Mouse (Mus musculus) kidney, postnatal 0 days (tissue): ENCODE measurements around the gene Podn. TPM values are rescaled to one million over a fixed set of nuclear protein-coding genes. Genes with fewer than 3 reads are reported as not detected.

ENCODE experiments used
- ATAC-seq: fragments of 200-750 bp; cut with Nextera tagmentation; replicated peaks from 2 replicates; pipeline ENCODE4 v1.8.0; 2017; ENCODE audit warnings: low read depth, moderate number of reproducible peaks, moderate TSS enrichment, moderate library complexity; ENCODE audit not compliant: low FRiP score
- DNase-seq: peaks from one replicate; pipeline ENCODE4 v3.0.0-alpha.2; 2016; ENCODE audit warnings: low spot score
- H3K27ac ChIP-seq: fragments of 300-500 bp; sonication (generic); 2 replicates; pipeline ENCODE4 v1.5.1; 2014; ENCODE audit warnings: mild to moderate bottlenecking
- H3K27me3 ChIP-seq: fragments of 300-500 bp; sonication (generic); 2 replicates; pipeline ENCODE4 v1.6.1; 2014; ENCODE audit warnings: low read length, mixed read lengths; ENCODE audit not compliant: insufficient read depth
- H3K36me3 ChIP-seq: fragments of 300-500 bp; sonication (generic); 2 replicates; pipeline ENCODE4 v1.6.1; 2014; ENCODE audit warnings: low read length, mixed read lengths; ENCODE audit not compliant: insufficient read depth
- H3K4me1 ChIP-seq: fragments of 300-500 bp; sonication (generic); replicated peaks from 2 replicates; pipeline ENCODE4 v1.6.1; 2014; ENCODE audit warnings: antibody characterized with exemption, low read length, mixed read lengths; ENCODE audit not compliant: insufficient read depth
- H3K4me2 ChIP-seq: fragments of 300-500 bp; sonication (generic); 2 replicates; pipeline ENCODE4 v1.6.1; 2014; ENCODE audit warnings: mild to moderate bottlenecking, low read length, moderate library complexity, mixed read lengths
- H3K4me3 ChIP-seq: fragments of 300-500 bp; sonication (generic); replicated peaks from 2 replicates; pipeline ENCODE4 v1.5.1; 2014; ENCODE audit warnings: low read depth, low read length
- H3K9ac ChIP-seq: fragments of 300-500 bp; sonication (generic); 2 replicates; pipeline ENCODE4 v1.6.1; 2014; ENCODE audit warnings: low read depth, low read length
- H3K9me3 ChIP-seq: fragments of 300-500 bp; sonication (generic); replicated peaks from 2 replicates; pipeline ENCODE4 v1.6.1; 2016; ENCODE audit warnings: low read length, inconsistent platforms, mixed read lengths
- CTCF ChIP-seq: IDR thresholded peaks from 2 replicates; pipeline ENCODE4 v1.5.1; 2016; ENCODE audit warnings: antibody characterized with exemption, low read depth, mild to moderate bottlenecking, moderate library complexity
- WGBS: fragments of 180-500 bp; shearing (Covaris S2); extraction: QIAGEN DNeasy Blood & Tissue Kit; methylation state at CpG from one replicate; pipeline ENCODE4 v1.1.7; 2014; 5-methylcytosine and 5-hydroxymethylcytosine counted together
- polyA plus RNA-seq: library from polyadenylated mRNA; unstranded; fragments of >200 nt; fragmentation: Nextera tagmentation; extraction: Ambion mirVana; gene quantifications from 2 replicates; pipeline ENCODE4 v1.2.1, GENCODE M21; 2015

The Podn gene
- polyA plus RNA-seq, 1 experiment from 2014 or later = 1.2 TPM

DNA sequence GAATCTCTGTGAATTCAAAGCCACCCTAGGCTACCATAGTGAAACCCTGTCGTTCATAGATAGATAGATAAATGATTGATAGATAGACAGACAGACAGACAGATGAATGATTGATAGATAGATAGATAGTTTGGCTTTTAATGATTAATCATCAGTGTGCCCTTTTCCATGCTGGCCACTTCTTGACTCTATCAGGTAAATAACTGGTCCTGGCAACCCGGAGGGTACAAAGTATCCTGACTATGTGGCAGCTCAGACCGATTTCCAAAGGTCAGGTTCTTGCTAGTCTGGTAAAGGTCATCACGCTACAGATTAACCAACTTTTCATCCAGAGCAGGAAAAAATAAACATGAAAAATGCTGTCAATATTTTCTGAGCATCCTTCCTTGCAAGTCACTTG, 29.7 kb downstream of the Podn start:
- no peak overlapping the region for H3K27ac ChIP-seq
- DNase-seq = no peak
- no peaks in the 10 kb centered on the region for H3K27me3 ChIP-seq
- no peak overlapping the region for H3K4me2 ChIP-seq
- peaks cover 9% of the 10 kb centered on the region for H3K4me1 ChIP-seq
- WGBS = 83% methylated on average over 4 of the region's 4 CpGs
- H3K9me3 ChIP-seq = no peaks in the 10 kb centered on the region
- H3K36me3 ChIP-seq = peaks cover 13% of the 10 kb centered on the region; the same call in 1 of the 2 replicates
- TF ChIP-seq CTCF = no peak
- no peak overlapping the region for H3K9ac ChIP-seq
- ATAC-seq = peak; percentile 59; the same call in 1 of the 2 replicates
- no peak overlapping the region for H3K4me3 ChIP-seq

DNA sequence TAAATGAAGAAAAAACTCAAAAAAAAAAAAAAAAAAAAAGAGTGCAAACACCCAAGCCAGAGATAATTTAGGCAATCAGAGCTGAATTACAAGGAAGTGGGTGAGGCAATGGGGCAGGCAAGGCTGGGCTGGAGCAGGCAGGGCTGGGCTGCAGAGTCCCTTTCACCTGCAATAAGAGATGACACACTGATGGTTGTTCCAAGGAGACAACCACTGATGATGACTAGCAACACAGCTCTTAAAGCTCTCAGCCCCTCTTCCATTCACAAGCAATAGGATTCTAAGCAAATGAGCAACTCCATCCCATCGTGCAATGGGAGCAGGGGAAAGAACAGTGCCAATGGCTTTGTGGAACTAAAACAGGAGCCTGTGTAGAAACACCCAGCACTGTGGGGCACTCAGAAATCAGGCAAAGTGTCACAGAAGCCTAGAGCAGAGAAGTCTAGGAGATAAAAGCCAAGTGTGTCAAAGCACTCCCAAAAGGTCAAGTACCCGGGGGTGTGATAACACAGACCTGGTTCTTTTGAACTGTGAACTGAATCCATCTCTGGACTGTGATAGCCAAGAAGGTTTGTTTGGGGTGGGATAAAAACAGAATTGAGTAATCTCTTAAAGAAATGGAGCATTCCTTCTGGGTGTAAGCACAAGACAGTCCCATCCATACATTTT, 30.9 kb downstream of the Podn start:
- no peak overlapping the region for H3K9ac ChIP-seq
- no peaks in the 10 kb centered on the region for H3K9me3 ChIP-seq
- no peak overlapping the region for H3K4me3 ChIP-seq
- WGBS = 81% methylated on average over 2 of the region's 2 CpGs
- no peak overlapping the region for H3K4me2 ChIP-seq
- no peak for TF ChIP-seq CTCF
- H3K27ac ChIP-seq = no peak overlapping the region
- H3K27me3 ChIP-seq = no peaks in the 10 kb centered on the region
- peaks cover 13% of the 10 kb centered on the region; the same call in 1 of the 2 replicates for H3K36me3 ChIP-seq
- ATAC-seq (no peak), DNase-seq (no peak)
- H3K4me1 ChIP-seq = peaks cover 6% of the 10 kb centered on the region

DNA sequence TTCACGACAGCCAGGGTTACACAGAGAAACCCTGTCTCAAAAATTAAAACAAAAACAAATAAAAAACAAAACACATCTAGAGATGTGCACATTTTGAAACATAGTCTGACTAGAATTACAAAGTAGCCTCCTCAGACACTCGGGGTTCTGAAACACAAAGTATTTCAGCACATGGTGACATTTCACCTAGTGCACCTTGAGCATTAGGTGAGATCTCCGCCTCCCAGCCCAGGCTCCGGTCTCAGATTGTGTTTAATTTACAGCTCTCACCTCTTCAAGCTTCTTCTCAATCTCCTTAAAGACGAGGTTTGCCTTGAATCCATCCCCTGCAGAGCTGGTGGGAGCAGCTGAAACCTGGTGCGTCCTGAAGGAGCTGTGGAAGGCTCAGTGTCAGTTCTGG, 32.6 kb downstream of the Podn start:
- H3K4me2 ChIP-seq = no peak overlapping the region
- H3K9me3 ChIP-seq = no peaks in the 10 kb centered on the region
- peaks cover 25% of the 10 kb centered on the region for H3K36me3 ChIP-seq
- no peak overlapping the region for H3K9ac ChIP-seq
- DNase-seq (no peak), ATAC-seq (no peak)
- TF ChIP-seq CTCF = no peak
- H3K4me1 ChIP-seq = no peaks in the 10 kb centered on the region
- H3K27me3 ChIP-seq = no peaks in the 10 kb centered on the region
- H3K27ac ChIP-seq = no peak overlapping the region
- 78% methylated on average over 6 of the region's 6 CpGs for WGBS
- H3K4me3 ChIP-seq = no peak overlapping the region

GRCm38 (mm10) chr4:108062524-108062923, 33.7 kb downstream of the Podn start:
- H3K27me3 ChIP-seq = no peaks in the 10 kb centered on the region
- WGBS = 92% methylated on average over 5 of the region's 5 CpGs
- no peak overlapping the region for H3K4me3 ChIP-seq
- H3K9me3 ChIP-seq = no peaks in the 10 kb centered on the region
- H3K4me1 ChIP-seq = no peaks in the 10 kb centered on the region
- H3K4me2 ChIP-seq = no peak overlapping the region
- H3K9ac ChIP-seq = no peak overlapping the region
- H3K36me3 ChIP-seq = peaks cover 25% of the 10 kb centered on the region
- no peak for DNase-seq
- no peak overlapping the region for H3K27ac ChIP-seq
- TF ChIP-seq CTCF = no peak
- no peak for ATAC-seq

- WGBS = 85% methylated on average over 4 of the region's 4 CpGs
- DNase-seq (no peak), ATAC-seq (no peak)
- no peak for TF ChIP-seq CTCF
- no peak overlapping the region for H3K4me3 ChIP-seq
- H3K4me2 ChIP-seq = no peak overlapping the region
- H3K4me1 ChIP-seq = no peaks in the 10 kb centered on the region
- H3K36me3 ChIP-seq = peaks cover 29% of the 10 kb centered on the region
- H3K9ac ChIP-seq = no peak overlapping the region
- no peak overlapping the region for H3K27ac ChIP-seq
- no peaks in the 10 kb centered on the region for H3K9me3 ChIP-seq
- H3K27me3 ChIP-seq = no peaks in the 10 kb centered on the region
These were observed 35.5 kb downstream of the Podn start for GRCm38 (mm10) chr4:108060774-108061173.

DNA sequence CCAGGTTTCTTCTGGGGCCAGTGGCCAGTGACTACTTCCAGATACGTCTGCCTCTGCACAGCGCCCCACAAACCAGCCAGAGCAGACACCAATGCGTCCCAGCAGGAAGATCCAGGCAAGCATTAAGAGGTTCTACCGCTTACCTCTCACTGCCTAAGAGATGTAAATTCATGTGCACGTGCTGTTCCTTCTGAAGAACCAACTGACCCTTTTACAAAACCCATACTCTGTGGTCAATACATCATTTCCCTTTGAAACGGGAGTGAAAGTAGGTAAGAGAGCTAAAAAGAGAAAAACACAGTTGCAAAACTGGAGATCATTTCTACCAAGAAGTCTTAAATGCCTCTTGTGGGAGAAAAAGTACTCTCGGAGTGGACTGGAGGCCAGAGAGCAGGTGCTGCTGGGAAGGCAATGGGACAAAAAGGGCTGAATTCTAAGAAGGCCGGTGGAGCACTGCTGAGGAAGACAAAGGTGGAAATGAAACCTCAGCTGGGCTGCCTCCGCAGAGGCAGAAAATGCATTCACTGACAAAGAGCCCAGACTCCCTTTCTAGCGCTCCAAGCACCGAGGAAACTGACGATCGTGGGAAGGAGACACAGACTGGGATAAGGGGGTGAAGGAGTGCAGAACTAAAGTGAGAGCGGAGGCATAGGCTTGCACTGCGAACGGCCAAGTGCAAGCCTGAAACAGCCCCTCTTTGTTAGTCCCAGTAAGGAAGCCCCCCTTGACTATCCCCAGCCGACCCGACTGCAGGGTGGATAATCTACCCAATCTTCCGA, 36.5 kb downstream of the Podn start:
- no peak overlapping the region for H3K4me3 ChIP-seq
- no peak for DNase-seq
- H3K4me2 ChIP-seq = no peak overlapping the region
- no peaks in the 10 kb centered on the region for H3K4me1 ChIP-seq
- WGBS = 83% methylated on average over 19 of the region's 19 CpGs
- H3K36me3 ChIP-seq = peaks cover 37% of the 10 kb centered on the region
- H3K9ac ChIP-seq = no peak overlapping the region
- no peak for TF ChIP-seq CTCF
- H3K27ac ChIP-seq = no peak overlapping the region
- ATAC-seq = no peak
- H3K27me3 ChIP-seq = no peaks in the 10 kb centered on the region
- no peaks in the 10 kb centered on the region for H3K9me3 ChIP-seq
